Mouse (Mus musculus) gastrocnemius, postnatal 14 days (tissue): ENCODE data around the gene Nadk. TPM values are rescaled to one million over a fixed set of nuclear protein-coding genes. Genes with fewer than 3 reads are reported as not detected.

Experiments used
- DNase-seq: peaks from one replicate; pipeline ENCODE4 v3.0.0; 2021; ENCODE audit warnings: mixed read lengths
- intact Hi-C: fragments of 180-260 bp; cut with DNase I; formaldehyde crosslinking; loops from one replicate; pipeline ENCODE4 v1.15.1; 2025; ENCODE audit warnings: low total_unique reads
- total RNA-seq, 2 experiments: library from RNA; stranded (reverse); gene quantifications; 2 replicates each; pipeline ENCODE4 v1.2.3; 2021

The Nadk gene
- total RNA-seq, 2 experiments from 2014 or later, result 14.5 to 19.6 TPM

DNA sequence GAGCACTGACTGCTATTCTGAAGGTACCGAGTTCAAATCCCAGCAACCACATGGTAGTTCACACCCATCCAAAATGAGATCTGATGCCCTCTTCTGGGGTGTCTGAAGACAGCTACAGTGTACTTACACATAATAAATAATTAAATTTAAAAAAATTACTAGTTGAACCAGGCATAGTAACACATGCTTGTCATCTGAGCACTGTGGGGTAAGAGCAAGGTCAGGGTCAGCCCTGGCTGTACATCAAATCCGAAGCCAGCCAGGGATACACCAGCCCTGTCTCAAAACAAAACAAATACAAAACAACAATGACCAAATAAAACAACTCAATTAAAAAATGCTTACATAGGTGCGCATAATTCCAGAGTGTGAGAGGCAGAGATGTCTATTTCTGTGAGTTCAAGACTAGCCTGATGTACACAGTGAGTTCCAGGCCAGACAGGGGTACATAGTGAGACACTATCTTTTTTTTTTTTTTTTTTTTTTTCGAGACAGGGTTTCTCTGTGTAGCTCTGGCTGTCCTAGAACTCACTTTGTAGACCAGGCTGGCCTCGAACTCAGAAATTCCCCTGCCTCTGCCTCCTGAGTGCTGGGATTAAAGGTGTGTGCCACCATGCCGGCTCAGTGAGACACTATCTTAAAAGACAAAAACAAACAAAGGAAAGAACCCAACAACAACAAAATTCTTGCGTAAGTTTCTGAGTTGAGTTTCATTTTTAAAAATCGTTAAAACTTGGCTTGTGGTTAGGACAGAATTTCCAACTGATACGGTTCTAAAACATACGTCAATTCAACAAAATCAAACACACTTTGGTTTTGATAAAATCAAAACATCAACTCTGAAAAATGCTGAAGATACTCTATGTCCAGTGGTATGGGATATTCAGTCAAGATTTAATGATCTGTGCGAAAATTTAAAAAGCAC is 38.0 kb downstream of the Nadk start:
- DNase-seq, result no peak
- intact Hi-C loops, result no loop called here

GRCm38 (mm10) chr4:155601091-155601996 is 39.2 kb downstream of the Nadk start, which contains the start of gene Slc35e2:
Slc35e2 (plus strand) TSS chr4:155601416.
- DNase-seq, result peak; percentile 94
- intact Hi-C loops, result no loop called here

DNA sequence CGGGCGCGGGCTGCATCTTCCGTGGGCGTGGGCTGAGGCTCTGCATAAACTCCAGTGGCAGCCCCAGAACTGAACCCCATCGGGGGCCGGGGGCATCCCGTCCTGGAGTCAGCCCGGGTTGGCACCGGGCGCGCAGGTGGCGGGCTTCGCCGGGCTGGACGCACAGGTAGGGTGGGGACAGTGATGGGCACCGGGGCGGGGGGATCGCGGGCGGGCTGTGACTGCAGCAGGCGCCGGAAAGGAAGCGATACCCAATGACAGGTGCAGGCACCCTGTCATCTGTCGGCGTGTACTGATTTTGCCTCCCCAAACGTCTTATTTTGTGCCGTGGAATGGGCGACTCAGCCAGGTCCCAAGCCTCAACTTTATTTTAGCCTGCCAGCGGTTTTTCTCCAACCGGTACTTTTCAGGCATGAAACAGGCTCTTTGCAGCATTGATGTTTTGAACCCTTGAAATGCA is 39.8 kb downstream of the Nadk start:
- intact Hi-C loops, result no loop called here
- no peak for DNase-seq

GRCm38 (mm10) chr4:155602753-155603152 is 40.6 kb downstream of the Nadk start:
- DNase-seq, result no peak
- intact Hi-C loops, result no loop called here

DNA sequence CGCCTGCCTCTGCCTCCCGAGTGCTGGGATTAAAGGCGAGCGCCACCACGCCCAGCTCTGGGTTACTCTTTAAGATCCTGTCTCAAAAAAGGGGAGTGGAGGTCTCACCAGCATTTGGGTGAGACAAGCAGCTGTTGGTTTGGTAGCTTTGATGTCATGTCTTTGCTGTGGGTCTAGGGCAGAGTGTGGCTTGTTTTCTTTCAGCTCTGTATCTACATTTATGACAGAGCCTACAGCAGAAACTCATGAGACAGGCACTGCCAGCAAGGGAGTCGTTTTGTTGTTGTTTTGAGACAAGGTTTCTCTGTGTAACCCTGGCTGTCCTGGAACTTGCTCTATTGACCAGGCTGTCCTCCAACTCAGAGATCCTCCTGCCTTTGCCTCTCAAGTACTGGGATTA is 41.6 kb downstream of the Nadk start:
- DNase-seq, result no peak

DNA sequence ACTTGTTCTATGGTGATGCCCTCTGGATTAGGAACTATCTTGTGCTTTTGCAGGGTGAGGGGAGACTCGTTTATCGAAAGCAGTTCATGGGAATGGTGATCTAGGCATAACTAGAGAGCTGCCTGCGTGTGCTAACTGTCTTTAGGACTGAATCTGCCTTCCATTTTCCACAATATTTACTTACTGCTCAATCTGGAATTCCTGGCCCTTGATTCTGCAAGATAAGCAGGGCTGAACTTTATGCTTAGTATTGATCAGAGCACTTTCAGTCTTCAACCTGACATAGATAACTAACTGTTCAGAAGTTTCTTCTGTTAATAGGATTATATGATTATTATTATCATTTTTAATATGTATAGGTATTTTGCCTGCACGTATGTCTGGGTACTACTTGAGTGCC is 43.0 kb downstream of the Nadk start:
- intact Hi-C loops, result no loop called here
- DNase-seq, result no peak

More for the DNA sequence above, 41.6 kb downstream of the Nadk start:
- intact Hi-C loops, result no loop called here

- intact Hi-C loops, result no loop called here
- DNase-seq, result no peak
Observed at GRCm38 (mm10) chr4:155606825-155607224, 44.6 kb downstream of the Nadk start.

DNA sequence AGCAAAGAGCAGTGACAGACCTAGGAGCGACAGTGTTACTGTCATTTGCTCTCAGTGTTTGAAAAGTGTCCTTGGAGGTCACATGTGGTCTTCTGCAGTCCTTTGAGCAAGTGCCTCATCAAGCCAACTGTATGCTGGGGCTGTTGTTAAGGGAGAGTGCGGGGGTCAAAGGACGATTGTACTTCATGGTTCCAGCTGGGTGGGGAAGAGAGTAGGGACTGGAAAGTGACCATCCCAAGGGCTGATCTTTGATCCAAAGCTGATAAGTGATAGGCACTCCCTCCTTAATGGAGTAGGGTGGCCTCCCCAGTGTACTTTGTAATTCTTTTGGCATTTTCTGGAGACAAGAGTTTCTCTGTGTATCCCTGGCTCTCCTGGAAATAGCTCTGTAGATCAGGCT is 49.7 kb downstream of the Nadk start:
- DNase-seq, result no peak
- intact Hi-C loops, result no loop called here

DNA sequence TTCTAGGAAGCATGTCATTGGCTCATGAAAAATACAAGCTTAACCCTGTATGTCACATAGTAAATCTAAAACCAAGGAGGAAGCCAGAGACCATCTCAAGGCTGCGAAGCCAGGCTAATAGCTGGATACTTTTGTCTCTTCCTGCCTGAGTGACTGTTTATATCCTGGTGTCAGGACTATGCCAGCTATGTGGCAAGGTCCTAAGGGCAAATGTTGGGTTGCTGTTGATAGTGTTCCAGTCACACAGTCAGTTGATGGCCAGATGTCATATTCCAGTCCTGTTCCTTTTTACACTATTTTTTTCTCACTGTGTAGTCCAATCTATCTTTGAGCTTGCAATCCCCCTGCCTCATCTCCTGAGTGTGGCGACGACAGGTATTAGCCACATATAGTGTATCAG is 51.1 kb downstream of the Nadk start:
- no peak for DNase-seq
- intact Hi-C loops, result no loop called here

DNA sequence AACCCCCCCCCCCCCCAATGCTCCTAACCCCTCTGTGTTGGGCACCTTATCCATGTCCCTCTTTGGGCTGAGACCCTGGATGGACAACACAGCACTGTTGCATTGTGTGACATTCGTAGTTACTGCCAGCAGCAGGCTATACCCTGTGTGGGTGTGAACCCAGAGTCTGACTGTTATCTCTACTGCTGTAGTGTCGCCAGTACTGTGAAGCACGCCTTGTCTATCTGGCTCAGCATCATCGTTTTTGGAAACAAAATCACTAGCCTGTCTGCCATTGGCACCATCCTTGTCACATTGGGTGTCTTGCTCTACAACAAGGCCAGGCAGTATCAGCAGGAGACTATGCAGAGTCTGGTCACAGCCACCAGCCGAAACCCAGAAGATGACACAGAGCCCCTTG is 56.1 kb downstream of the Nadk start:
- DNase-seq, result no peak
- intact Hi-C loops, result no loop called here

DNA sequence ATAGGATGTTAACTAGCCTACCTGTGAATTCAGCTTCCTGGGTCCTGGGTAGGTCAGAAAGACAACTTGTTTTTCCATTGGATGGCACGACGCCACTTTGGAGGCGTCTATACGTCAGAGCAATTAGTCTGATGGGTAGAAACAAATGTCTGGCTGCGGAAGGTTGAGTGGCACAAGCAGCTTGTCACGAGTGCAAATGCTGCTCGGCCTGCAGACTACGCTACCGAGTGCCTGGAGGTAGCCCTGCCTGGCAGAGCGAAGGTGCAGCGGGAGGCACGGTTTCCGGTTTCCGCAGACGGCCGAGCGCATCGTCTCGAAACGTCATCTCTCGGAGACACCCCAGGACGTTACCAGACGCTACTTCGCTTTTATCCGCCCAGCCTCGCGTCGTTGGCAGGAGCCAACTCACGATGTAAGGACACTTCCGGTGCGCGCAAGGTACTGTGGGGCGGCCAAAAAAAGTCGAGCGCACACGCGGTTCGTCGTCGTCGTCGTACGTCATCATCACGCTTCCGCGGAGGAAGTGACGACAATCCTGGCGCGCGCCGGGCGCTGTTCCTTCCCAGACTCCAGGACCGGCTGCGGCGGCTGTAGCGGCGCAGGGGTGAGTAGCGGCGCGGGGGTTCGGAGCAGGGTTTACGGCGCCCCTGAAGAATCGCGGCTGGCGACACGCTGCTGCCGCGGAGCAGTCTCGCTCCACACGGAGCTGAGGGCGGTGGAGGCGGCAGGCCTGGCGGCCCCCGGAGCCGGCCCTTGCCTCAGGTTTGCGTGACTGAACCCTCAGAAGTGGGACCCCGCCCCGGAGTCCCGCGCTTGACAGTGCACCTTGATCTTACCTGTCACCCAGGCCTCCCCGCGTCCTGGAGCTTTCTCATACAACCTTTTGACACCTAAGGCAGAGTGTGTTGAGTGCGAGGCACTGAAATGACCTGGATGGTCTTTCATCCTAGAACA is 62.4 kb downstream of the Nadk start, which contains the start of gene Cdk11b:
Gene Cdk11b, plus strand, starts transcription at position 517 of the 954 bp plus-strand sequence.
- DNase-seq, result peak; percentile 96
- intact Hi-C loops, result no loop called here

DNA sequence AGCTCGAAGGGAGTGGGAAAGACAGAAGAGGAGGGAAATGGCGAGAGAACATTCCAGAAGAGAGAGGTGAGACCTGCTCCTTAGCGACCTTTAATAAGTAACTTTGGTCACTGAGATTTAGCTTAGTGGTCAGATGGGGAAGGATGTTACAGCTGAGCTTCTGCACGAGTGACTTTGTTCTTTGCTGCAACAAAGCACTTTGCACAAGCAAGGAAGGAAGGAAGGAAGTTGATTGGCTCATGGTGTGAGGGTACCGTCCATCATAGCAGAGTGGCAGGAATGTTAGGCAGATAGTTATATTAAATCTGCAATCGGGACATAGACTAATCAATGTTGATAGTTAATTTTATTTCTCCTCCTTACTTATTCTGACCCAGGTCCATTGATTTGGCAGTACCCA is 68.1 kb downstream of the Nadk start:
- intact Hi-C loops, result no loop called here
- no peak for DNase-seq

DNA sequence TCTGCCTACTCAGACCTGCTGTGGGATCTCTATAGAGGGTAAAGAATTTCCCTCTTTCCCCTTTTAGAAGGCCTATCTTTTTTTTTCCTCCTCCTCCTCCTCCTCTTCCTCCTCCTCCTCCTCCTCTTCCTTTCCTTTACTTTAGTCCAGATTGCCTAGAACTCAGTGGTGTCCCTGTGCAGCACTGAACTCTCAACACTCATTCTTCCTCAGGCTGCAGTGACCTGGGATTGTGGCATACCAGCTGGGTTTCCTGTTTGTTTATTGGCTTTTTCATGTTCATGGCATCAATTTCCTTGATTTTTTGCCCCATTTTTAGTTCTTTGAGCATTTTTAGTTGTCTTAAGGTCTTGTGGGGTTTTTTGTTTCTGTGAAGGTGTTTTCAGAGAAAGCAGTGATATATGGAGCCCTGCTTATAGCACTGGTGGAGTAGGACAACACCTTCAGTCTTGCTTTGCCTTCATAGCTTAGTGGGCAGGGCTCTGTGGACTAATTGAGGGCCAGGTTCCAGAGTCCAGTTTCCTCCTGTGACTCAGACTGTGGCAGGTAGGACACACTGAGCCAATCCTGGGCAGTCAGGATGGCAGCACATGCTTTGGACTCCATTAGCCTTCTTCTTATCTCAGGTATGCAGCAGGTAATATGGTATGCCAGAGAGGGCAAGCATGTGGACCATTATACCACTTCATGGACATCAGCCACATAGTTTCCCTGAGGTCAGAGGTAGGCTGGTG is 73.8 kb downstream of the Nadk start:
- intact Hi-C loops, result no loop called here

More for the DNA sequence above, 73.8 kb downstream of the Nadk start:
- DNase-seq, result no peak

Other genes with a start within 250 kb of the Nadk start
- 1 to 10 TPM; 1.6 to 2.6 TPM for gene Prkcz, start 201.0 kb upstream of the Nadk start, total RNA-seq
- under 1 TPM; 0.53 to 0.62 TPM for gene Gabrd, start 164.3 kb upstream of the Nadk start, total RNA-seq
- under 1 TPM; 0.62 to 0.66 TPM for gene Cfap74, start 153.2 kb upstream of the Nadk start, total RNA-seq
- gene Tmem52, start 93.3 kb upstream of the Nadk start, total RNA-seq, result 100 to 1,000 TPM; 254 to 329 TPM
- gene Gnb1, start 71.0 kb upstream of the Nadk start, total RNA-seq, result 100 to 1,000 TPM; 104 to 119 TPM
- 1 to 10 TPM; 4.6 to 4.7 TPM for gene Slc35e2, start 39.0 kb downstream of the Nadk start, total RNA-seq
- gene Cdk11b, start 62.5 kb downstream of the Nadk start, total RNA-seq, result 10 to 100 TPM; 25.9 TPM
- not detected for gene Gm10563, start 83.0 kb downstream of the Nadk start, total RNA-seq
- gene Mmp23, start 91.0 kb downstream of the Nadk start, total RNA-seq, result 10 to 100 TPM in 1 of 2 experiments, 1 to 10 TPM in 1; 8.0 to 11.4 TPM
- gene Mib2, start 106.8 kb downstream of the Nadk start, total RNA-seq, result 10 to 100 TPM; 11.3 to 13.3 TPM
- 1 to 10 TPM; 2.8 to 3.9 TPM for gene Fndc10, start 132.0 kb downstream of the Nadk start, total RNA-seq
- gene Ssu72, start 142.4 kb downstream of the Nadk start, total RNA-seq, result 10 to 100 TPM; 42.6 TPM
- gene Tmem240, start 172.4 kb downstream of the Nadk start, total RNA-seq, result under 1 TPM; 0.57 to 0.66 TPM
- 10 to 100 TPM; 23.9 to 26.1 TPM for gene Atad3a, start 198.7 kb downstream of the Nadk start, total RNA-seq
- gene Vwa1, start 212.3 kb downstream of the Nadk start, total RNA-seq, result 10 to 100 TPM in 1 of 2 experiments, 1 to 10 TPM in 1; 9.0 to 13.8 TPM
- 1 to 10 TPM; 1.3 to 1.4 TPM for gene Tmem88b, start 223.5 kb downstream of the Nadk start, total RNA-seq
- not detected for gene Ankrd65, start 228.1 kb downstream of the Nadk start, total RNA-seq
- gene Mrpl20, start 240.5 kb downstream of the Nadk start, total RNA-seq, result 10 to 100 TPM; 45.4 to 48.3 TPM